Mouse (Mus musculus) monocyte, adult 2 months (primary cell): Measurements from ENCODE around the gene Crb1.
"Not testable (repeated sequence)": the region's sequence is repeated elsewhere in the genome, so short reads cannot be mapped to it uniquely, and the experiment has no call there.

Experiments
- DNase-seq, 2 experiments: peaks; one replicate each; pipeline ENCODE4 v3.0.0; 2022; ENCODE audit warnings: low spot score in 2 of 2, low read depth in 1 of 2

Gene Crb1

GRCm38 (mm10) chr1:139336997-139337396 is 39.9 kb downstream of the Crb1 start:
- DNase-seq: no peak

GRCm38 (mm10) chr1:139328811-139329210 is 48.1 kb downstream of the Crb1 start:
- no peak for DNase-seq

DNA sequence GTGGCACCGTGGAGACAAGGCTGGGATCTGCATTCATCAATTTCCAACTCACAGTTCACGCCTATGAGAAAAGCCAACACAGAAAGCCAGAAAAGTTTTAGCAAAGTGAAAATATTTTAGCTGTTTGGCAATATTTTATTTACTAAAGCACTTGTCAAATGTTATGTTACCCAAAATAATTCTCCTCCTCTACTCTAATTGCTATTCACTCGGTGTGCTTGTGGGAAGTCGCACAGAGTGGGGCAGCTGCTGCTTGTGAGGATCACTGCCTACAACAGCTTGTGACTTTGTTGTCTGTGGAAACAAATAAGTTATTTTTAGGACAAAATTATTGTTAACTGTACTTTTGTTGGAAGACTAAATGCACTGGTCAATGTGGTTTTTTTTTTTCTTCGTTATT is 48.6 kb downstream of the Crb1 start:
- no peak for DNase-seq

GRCm38 (mm10) chr1:139325378-139325777 is 51.5 kb downstream of the Crb1 start:
- no peak for DNase-seq

DNA sequence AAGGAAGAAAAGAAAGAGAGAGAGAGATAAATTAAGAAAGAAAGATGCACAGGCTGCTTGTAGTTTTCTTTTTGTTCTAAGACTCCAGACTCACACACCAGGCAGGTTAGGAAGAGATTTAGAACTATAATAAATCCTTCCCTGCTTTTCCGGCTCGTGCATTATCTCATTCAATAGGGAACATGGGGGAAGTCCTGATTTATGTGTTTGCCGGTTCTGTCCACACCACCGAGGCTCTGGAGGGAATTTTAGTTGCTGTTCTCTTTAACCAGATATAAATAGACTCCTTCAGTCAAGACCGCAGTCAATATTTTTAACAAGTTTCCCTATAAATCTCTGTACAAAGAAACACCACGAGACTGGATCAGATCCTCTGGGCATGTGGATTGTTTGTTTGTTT is 57.1 kb downstream of the Crb1 start:
- no peak for DNase-seq

DNA sequence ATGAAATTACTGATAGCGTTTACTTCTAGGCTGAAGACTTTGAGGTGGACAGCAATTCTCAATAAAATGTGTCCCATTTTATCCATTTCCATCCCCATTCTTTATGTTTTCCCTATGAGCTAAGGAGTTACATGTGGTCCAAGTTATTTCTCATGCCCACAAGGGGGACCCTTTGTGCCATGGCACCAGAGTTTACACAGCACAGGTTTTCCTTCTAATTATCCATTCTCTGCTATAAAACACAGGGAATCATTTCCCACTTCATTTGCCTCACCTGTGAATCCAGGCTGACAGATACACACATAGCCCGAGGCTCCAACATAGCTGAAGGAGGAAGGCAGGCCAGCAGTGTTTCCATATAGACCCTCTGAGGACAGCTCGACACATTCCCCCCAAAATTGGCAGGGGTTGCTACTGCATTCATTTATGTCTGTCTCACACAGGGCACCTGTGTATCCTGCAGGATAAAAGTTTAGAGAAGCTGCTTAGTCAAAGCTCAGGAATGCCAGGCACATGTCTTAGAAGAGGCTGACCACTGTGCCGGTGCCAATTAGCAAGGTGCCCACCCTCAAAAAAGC is 62.5 kb downstream of the Crb1 start:
- no peak for DNase-seq

DNA sequence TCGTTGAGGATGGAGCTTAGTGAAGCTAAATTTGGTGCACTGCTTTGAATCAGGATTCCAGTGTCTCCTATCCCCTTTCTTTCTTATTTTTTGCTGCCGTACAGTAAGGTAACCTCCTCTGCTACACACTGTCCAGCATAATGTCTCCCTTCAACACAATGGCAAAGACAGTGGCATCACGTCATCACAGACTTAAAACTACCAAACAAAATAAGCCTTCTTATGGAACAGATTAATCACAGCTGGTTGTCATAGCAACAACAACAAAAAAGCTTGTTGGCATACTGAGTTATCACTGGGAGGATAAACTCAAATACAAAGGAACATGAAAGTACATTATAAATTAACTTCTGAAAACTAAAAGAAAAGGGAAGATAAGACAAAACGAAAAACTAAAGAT is 68.0 kb downstream of the Crb1 start:
- no peak for DNase-seq

DNA sequence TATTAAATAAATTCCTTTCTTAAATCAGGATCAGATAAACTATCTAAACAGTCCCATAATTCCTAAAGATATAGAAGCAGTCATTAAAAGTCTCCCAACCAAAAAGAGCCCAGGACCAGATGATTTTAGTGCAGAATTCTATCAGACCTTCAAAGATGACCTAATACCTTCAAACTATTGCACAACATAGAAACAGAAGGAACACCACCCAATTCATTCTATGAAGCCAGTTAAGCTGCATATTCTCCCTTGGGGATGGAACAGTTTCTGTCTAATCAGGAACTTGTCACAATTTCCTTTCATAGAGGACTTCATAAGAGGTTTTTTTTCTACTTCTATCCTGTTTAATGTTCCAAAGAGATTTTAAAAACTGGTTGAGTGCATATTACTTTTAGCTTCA is 74.4 kb downstream of the Crb1 start:
- not testable (repeated sequence) for DNase-seq

DNA sequence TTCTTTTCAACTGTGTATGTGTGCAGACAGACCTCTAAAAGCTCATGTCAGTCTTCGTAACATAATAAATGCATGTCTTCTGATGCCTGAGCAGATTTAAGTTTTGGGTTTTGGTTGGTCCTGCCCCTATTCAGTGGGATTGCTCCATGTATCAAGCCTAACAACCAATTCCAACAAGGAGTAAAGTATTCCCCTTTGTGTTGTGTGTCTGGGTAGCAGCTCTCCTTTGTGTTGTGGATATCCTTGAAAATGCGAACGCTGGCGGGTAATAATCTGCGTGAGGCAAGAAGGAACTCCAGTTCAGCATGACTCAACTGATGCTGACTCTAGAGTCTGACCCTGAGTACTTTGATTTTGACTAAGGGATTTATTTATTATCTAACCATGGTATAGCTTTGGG is 75.1 kb downstream of the Crb1 start:
- no peak for DNase-seq

DNA sequence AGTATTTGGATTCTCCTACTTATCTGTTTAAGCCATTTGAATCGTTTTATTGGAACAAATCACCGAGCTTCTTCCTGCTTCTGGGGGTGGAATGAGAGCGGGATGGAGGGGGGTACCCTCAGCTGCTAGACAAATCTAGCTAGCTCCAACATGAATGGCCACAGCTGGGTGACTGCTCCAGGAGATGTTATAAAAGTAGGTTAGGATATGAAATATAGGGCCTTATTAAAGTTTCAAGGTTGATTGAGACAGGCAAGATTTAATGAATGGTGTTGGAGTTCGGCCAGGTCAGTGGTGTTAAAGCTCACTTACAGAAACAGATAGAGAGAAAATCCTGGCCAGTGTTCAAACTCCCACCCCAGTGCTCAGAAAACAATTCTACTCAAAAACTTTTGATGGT is 84.9 kb downstream of the Crb1 start:
- DNase-seq: no peak

GRCm38 (mm10) chr1:139291593-139291992 is 85.3 kb downstream of the Crb1 start:
- DNase-seq: no peak

GRCm38 (mm10) chr1:139276619-139277320 is 100.1 kb downstream of the Crb1 start:
- DNase-seq: no peak

GRCm38 (mm10) chr1:139267844-139268243 is 109.1 kb downstream of the Crb1 start:
- no peak for DNase-seq

GRCm38 (mm10) chr1:139264245-139264644 is 112.7 kb downstream of the Crb1 start:
- DNase-seq: no peak

DNA sequence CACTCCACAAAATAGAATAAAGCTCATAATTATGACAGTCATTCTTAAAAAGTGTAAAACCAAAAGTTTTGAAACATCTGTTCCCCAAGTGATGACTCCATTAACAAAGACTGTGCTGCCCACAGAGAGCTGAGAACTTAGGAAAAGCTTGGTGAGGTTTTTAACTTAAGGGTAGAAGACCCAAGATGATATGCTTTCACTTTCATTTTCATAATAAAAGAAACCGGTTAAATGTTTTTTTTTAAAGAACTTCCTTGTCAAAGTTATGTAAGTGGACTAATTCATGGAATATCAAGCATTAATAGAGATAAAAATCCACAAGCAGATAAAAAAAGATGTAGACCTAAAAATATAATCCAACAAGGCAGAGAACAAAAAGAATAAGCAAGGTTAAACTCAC is 113.7 kb downstream of the Crb1 start:
- DNase-seq: no peak

GRCm38 (mm10) chr1:139255581-139255980 is 121.3 kb downstream of the Crb1 start:
- no peak for DNase-seq

- DNase-seq: no peak
Observed at GRCm38 (mm10) chr1:139252041-139252440, 124.9 kb downstream of the Crb1 start.

- no peak for DNase-seq
Observed at GRCm38 (mm10) chr1:139249159-139249558, 127.7 kb downstream of the Crb1 start.

GRCm38 (mm10) chr1:139246723-139247380 is 130.0 kb downstream of the Crb1 start:
- DNase-seq: no peak

GRCm38 (mm10) chr1:139236794-139237193 is 140.1 kb downstream of the Crb1 start:
- DNase-seq: no peak

DNA sequence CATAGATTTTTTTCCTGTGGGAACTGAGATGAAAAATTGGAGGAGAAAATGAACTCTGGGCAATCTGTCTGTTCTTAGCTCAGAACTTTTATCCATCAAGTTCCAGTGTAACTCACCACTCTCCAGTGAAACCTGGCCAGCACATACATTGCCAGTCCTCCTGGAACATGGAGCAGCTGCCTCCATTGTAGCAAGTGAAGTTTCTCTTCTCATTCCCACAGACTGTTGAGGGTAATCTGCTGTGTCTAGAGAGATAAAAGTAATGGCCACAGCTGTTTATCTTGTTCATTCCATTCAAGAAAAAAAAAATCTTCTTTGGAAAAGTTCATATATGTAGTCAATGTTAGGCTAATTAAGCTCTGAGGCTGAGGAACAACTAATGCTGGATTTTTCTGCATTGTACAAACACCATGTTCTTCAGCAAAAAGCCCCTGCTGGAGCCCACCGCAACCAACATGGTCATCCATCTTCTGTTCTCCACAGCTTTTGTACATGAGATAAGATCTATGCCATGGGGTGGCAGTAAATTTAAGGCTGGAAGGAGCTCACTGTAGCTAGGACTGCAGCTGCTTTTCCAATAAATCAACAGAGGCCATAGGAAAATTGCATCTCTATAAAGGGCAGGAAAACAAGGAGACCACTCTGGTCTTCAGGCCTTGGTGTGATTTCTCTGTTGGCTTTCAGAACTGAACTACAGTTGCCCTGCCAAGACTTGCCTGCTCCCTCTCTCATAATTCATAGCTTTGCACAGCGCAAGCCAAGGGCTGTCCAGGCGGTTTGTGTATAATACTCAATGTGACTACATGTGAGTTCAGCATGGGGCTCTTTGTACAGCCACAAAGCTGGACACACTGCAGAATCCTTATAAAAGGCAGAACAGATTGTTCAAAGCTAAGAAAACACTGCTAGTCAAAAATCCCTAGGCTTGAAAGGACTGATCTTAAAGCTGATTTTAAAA is 142.0 kb downstream of the Crb1 start:
- DNase-seq: no peak
